Mouse (Mus musculus): Measurements from ENCODE around the gene Ceacam16. TPM values are rescaled to one million over a fixed set of nuclear protein-coding genes. Genes with fewer than 3 reads are reported as not detected.

Gene Ceacam16
- polyA plus RNA-seq, 2 experiments, result 0.04 TPM; not detected in 1

GRCm38 (mm10) chr7:19813161-19813560, 47.9 kb downstream of the Ceacam16 start:
- Histone ChIP-seq H3K9me3 (ENCODE audit: control insufficient read depth, low read length) (no peaks in the 10 kb centered on the region), H3K4me3 (ENCODE audit: insufficient read depth in 1 of 2, low read depth in 2 of 2, low read length in 2 of 2) (no peak overlapping the region), H3K4me1 (replicated peaks; ENCODE audit: control insufficient read depth in 2 of 2, insufficient read depth in 2 of 2, low read length in 1 of 2) (peaks cover 0 to 11% of the 10 kb centered on the region in 2 experiments; a peak in 3 of 4 replicates), H3K36me3 (replicated peaks; ENCODE audit: control insufficient read depth, insufficient read depth, low read depth) (no peaks in the 10 kb centered on the region), H3K27me3 (ENCODE audit: control insufficient read depth, insufficient read depth, low read length) (no peaks in the 10 kb centered on the region; the same call in 1 of the 2 replicates), H3K9ac (replicated peaks) (no peak overlapping the region), H3K4me2 (ENCODE audit: low read depth) (no peak overlapping the region), H3K27ac (no peak overlapping the region)
- 55% methylated on average over 4 of the region's 4 CpGs for WGBS (ENCODE audit: insufficient replicate concordance)
- no peak for ATAC-seq (ENCODE audit: insufficient read depth)
- no peak for DNase-seq (ENCODE audit: low read depth in 3 of 3, low spot score in 3 of 3)
- TF ChIP-seq CTCF (IDR thresholded peaks at IDR 0.05; ENCODE audit: low read depth) (no peak), EP300 (IDR thresholded peaks at IDR 0.05; ENCODE audit: low read depth) (no peak)

- no peak overlapping the region for H3K27ac ChIP-seq
- ATAC-seq (ENCODE audit: insufficient read depth) (no peak), DNase-seq (ENCODE audit: low read depth in 3 of 3, low spot score in 3 of 3) (no peak)
- no peak for TF ChIP-seq CTCF (IDR thresholded peaks at IDR 0.05; ENCODE audit: low read depth)
- TF ChIP-seq EP300 (IDR thresholded peaks at IDR 0.05; ENCODE audit: low read depth), result no peak
- H3K4me1 ChIP-seq (replicated peaks; ENCODE audit: control insufficient read depth in 2 of 2, insufficient read depth in 2 of 2, low read length in 1 of 2), result peaks cover 0 to 6% of the 10 kb centered on the region in 2 experiments; a peak in 3 of 4 replicates
- H3K4me2 ChIP-seq (ENCODE audit: low read depth), result no peak overlapping the region
- no peaks in the 10 kb centered on the region; the same call in 1 of the 2 replicates for H3K27me3 ChIP-seq (ENCODE audit: control insufficient read depth, insufficient read depth, low read length)
- H3K9ac ChIP-seq (replicated peaks), result no peak overlapping the region
- 19% methylated on average over 22 of the region's 22 CpGs for WGBS (ENCODE audit: insufficient replicate concordance)
- no peak overlapping the region for H3K4me3 ChIP-seq (ENCODE audit: insufficient read depth in 1 of 2, low read depth in 2 of 2, low read length in 2 of 2)
- no peaks in the 10 kb centered on the region for H3K9me3 ChIP-seq (ENCODE audit: control insufficient read depth, low read length)
- no peaks in the 10 kb centered on the region for H3K36me3 ChIP-seq (replicated peaks; ENCODE audit: control insufficient read depth, insufficient read depth, low read depth)
Measured at GRCm38 (mm10) chr7:19811114-19811513, 50.0 kb downstream of the Ceacam16 start.

GRCm38 (mm10) chr7:19809369-19809768, 51.7 kb downstream of the Ceacam16 start:
- Histone ChIP-seq H3K9me3 (ENCODE audit: control insufficient read depth, low read length) (no peaks in the 10 kb centered on the region), H3K36me3 (replicated peaks; ENCODE audit: control insufficient read depth, insufficient read depth, low read depth) (no peaks in the 10 kb centered on the region), H3K9ac (replicated peaks) (no peak overlapping the region), H3K27ac (no peak overlapping the region), H3K27me3 (ENCODE audit: control insufficient read depth, insufficient read depth, low read length) (no peaks in the 10 kb centered on the region), H3K4me1 (replicated peaks; ENCODE audit: control insufficient read depth in 2 of 2, insufficient read depth in 2 of 2, low read length in 1 of 2) (peaks cover 0 to 2% of the 10 kb centered on the region in 2 experiments; a peak in 1 of 4 replicates), H3K4me2 (ENCODE audit: low read depth) (peak overlapping the region; percentile 11; the same call in 1 of the 2 replicates), H3K4me3 (ENCODE audit: insufficient read depth in 1 of 2, low read depth in 2 of 2, low read length in 2 of 2) (no peak overlapping the region)
- no peak for ATAC-seq (ENCODE audit: insufficient read depth)
- WGBS (ENCODE audit: insufficient replicate concordance), result 33% methylated on average over 27 of the region's 27 CpGs
- TF ChIP-seq CTCF (IDR thresholded peaks at IDR 0.05; ENCODE audit: low read depth) (no peak), EP300 (IDR thresholded peaks at IDR 0.05; ENCODE audit: low read depth) (no peak)
- DNase-seq (ENCODE audit: low read depth in 3 of 3, low spot score in 3 of 3), result no peak

GRCm38 (mm10) chr7:19806356-19806969, 54.6 kb downstream of the Ceacam16 start:
- TF ChIP-seq EP300 (IDR thresholded peaks at IDR 0.05; ENCODE audit: low read depth) (no peak), CTCF (IDR thresholded peaks at IDR 0.05; ENCODE audit: low read depth) (no peak)
- H3K4me1 ChIP-seq (replicated peaks; ENCODE audit: control insufficient read depth in 2 of 2, insufficient read depth in 2 of 2, low read length in 1 of 2), result no peaks in the 10 kb centered on the region
- H3K27ac ChIP-seq, result no peak overlapping the region
- H3K9ac ChIP-seq (replicated peaks), result no peak overlapping the region
- WGBS (ENCODE audit: insufficient replicate concordance), result 73% methylated on average over 8 of the region's 8 CpGs
- H3K4me2 ChIP-seq (ENCODE audit: low read depth), result no peak overlapping the region
- H3K4me3 ChIP-seq (ENCODE audit: insufficient read depth in 1 of 2, low read depth in 2 of 2, low read length in 2 of 2), result no peak overlapping the region
- ATAC-seq (ENCODE audit: insufficient read depth), result no peak
- no peaks in the 10 kb centered on the region for H3K36me3 ChIP-seq (replicated peaks; ENCODE audit: control insufficient read depth, insufficient read depth, low read depth)
- no peaks in the 10 kb centered on the region for H3K9me3 ChIP-seq (ENCODE audit: control insufficient read depth, low read length)
- no peak for DNase-seq (ENCODE audit: low read depth in 3 of 3, low spot score in 3 of 3)
- H3K27me3 ChIP-seq (ENCODE audit: control insufficient read depth, insufficient read depth, low read length), result no peaks in the 10 kb centered on the region

DNA sequence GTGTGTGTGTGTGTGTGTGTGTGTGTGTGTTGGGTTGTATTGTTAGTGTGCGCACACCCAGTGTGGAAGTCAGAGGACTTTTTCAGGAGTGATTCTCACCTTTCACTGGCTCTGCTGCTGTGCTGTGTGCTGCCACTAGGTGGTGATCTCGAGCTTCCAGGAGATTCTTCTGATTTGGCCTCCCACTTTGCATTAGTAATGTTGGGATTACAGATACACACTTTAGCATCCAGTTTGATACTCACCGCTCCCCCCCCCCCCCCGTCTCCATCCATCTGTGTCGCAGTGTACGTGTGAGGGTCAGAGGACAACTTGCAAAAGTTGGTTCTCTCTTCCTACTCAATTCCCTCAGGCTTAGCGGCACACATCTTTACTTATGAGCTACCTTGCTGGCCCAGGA, 58.1 kb downstream of the Ceacam16 start:
- no peak overlapping the region for H3K4me3 ChIP-seq (ENCODE audit: insufficient read depth in 1 of 2, low read depth in 2 of 2, low read length in 2 of 2)
- TF ChIP-seq EP300 (IDR thresholded peaks at IDR 0.05; ENCODE audit: low read depth), result no peak
- TF ChIP-seq CTCF (IDR thresholded peaks at IDR 0.05; ENCODE audit: low read depth), result peak; percentile 88
- ATAC-seq (ENCODE audit: insufficient read depth) (no peak), DNase-seq (ENCODE audit: low read depth in 3 of 3, low spot score in 3 of 3) (no peak)
- H3K9me3 ChIP-seq (ENCODE audit: control insufficient read depth, low read length), result no peaks in the 10 kb centered on the region
- H3K36me3 ChIP-seq (replicated peaks; ENCODE audit: control insufficient read depth, insufficient read depth, low read depth), result no peaks in the 10 kb centered on the region
- no peaks in the 10 kb centered on the region for H3K27me3 ChIP-seq (ENCODE audit: control insufficient read depth, insufficient read depth, low read length)
- 16% methylated on average over 7 of the region's 7 CpGs for WGBS (ENCODE audit: insufficient replicate concordance)
- H3K27ac ChIP-seq, result no peak overlapping the region
- H3K4me1 ChIP-seq (replicated peaks; ENCODE audit: control insufficient read depth in 2 of 2, insufficient read depth in 2 of 2, low read length in 1 of 2), result no peaks in the 10 kb centered on the region
- H3K4me2 ChIP-seq (ENCODE audit: low read depth), result no peak overlapping the region
- H3K9ac ChIP-seq (replicated peaks), result no peak overlapping the region

Other genes starting within 250 kb of the Ceacam16 start
- gene Relb, start 231.9 kb downstream of the Ceacam16 start, polyA plus RNA-seq (2012; rRNA removed), result 1.0 and 1.1 TPM in 2 replicates
- 0.89 and 1.2 TPM in 2 replicates for gene Relb, start 231.9 kb downstream of the Ceacam16 start, polyA plus RNA-seq (2014; fragmentation: Nextera tagmentation; extraction: Ambion mirVana)
- gene Clptm1, start 196.3 kb downstream of the Ceacam16 start, polyA plus RNA-seq (2012; rRNA removed), result 20.6 and 20.9 TPM in 2 replicates
- 44.4 and 50.4 TPM in 2 replicates for gene Clptm1, start 196.3 kb downstream of the Ceacam16 start, polyA plus RNA-seq (2014; fragmentation: Nextera tagmentation; extraction: Ambion mirVana)
- gene Apoc2, start 183.4 kb downstream of the Ceacam16 start, polyA plus RNA-seq (2012; rRNA removed), result 494 and 507 TPM in 2 replicates
- gene Apoc2, start 183.4 kb downstream of the Ceacam16 start, polyA plus RNA-seq (2014; fragmentation: Nextera tagmentation; extraction: Ambion mirVana), result 990 and 1,023 TPM in 2 replicates
- gene Gm44805, start 179.9 kb downstream of the Ceacam16 start, polyA plus RNA-seq (2012; rRNA removed), result 3.3 and 5.1 TPM in 2 replicates
- 29.0 and 48.5 TPM in 2 replicates for gene Gm44805, start 179.9 kb downstream of the Ceacam16 start, polyA plus RNA-seq (2014; fragmentation: Nextera tagmentation; extraction: Ambion mirVana)
- gene Apoc4, start 179.8 kb downstream of the Ceacam16 start, polyA plus RNA-seq (2012; rRNA removed), result 90.9 and 154 TPM in 2 replicates
- 181 and 200 TPM in 2 replicates for gene Apoc4, start 179.8 kb downstream of the Ceacam16 start, polyA plus RNA-seq (2014; fragmentation: Nextera tagmentation; extraction: Ambion mirVana)
- 203 and 204 TPM in 2 replicates for gene Apoc1, start 168.6 kb downstream of the Ceacam16 start, polyA plus RNA-seq (2012; rRNA removed)
- gene Apoc1, start 168.6 kb downstream of the Ceacam16 start, polyA plus RNA-seq (2014; fragmentation: Nextera tagmentation; extraction: Ambion mirVana), result 390 TPM in 2 replicates
- gene Apoe, start 162.1 kb downstream of the Ceacam16 start, polyA plus RNA-seq (2012; rRNA removed), result 1,802 and 2,400 TPM in 2 replicates
- 1,630 and 1,854 TPM in 2 replicates for gene Apoe, start 162.1 kb downstream of the Ceacam16 start, polyA plus RNA-seq (2014; fragmentation: Nextera tagmentation; extraction: Ambion mirVana)
- gene Tomm40, start 145.9 kb downstream of the Ceacam16 start, polyA plus RNA-seq (2012; rRNA removed), result 53.7 and 57.3 TPM in 2 replicates
- 58.2 and 75.8 TPM in 2 replicates for gene Tomm40, start 145.9 kb downstream of the Ceacam16 start, polyA plus RNA-seq (2014; fragmentation: Nextera tagmentation; extraction: Ambion mirVana)
- 7.8 and 8.9 TPM in 2 replicates for gene Nectin2, start 110.8 kb downstream of the Ceacam16 start, polyA plus RNA-seq (2012; rRNA removed)
- gene Nectin2, start 110.8 kb downstream of the Ceacam16 start, polyA plus RNA-seq (2014; fragmentation: Nextera tagmentation; extraction: Ambion mirVana), result 10.2 and 10.3 TPM in 2 replicates
- 6.3 and 7.6 TPM in 2 replicates for gene Bcam, start 90.3 kb downstream of the Ceacam16 start, polyA plus RNA-seq (2012; rRNA removed)
- gene Bcam, start 90.3 kb downstream of the Ceacam16 start, polyA plus RNA-seq (2014; fragmentation: Nextera tagmentation; extraction: Ambion mirVana), result 4.9 and 6.6 TPM in 2 replicates
- 0.95 and 1.2 TPM in 2 replicates for gene Cblc, start 64.5 kb downstream of the Ceacam16 start, polyA plus RNA-seq (2012; rRNA removed)
- gene Cblc, start 64.5 kb downstream of the Ceacam16 start, polyA plus RNA-seq (2014; fragmentation: Nextera tagmentation; extraction: Ambion mirVana), result 1.1 and 1.3 TPM in 2 replicates
- 2.7 and 3.1 TPM in 2 replicates for gene Bcl3, start 38.5 kb downstream of the Ceacam16 start, polyA plus RNA-seq (2012; rRNA removed)
- gene Bcl3, start 38.5 kb downstream of the Ceacam16 start, polyA plus RNA-seq (2014; fragmentation: Nextera tagmentation; extraction: Ambion mirVana), result 3.5 and 3.8 TPM in 2 replicates
- gene Gm19345, start 9.3 kb downstream of the Ceacam16 start, polyA plus RNA-seq (2012; rRNA removed), result not detected in 2 replicates
- not detected in 2 replicates for gene Gm19345, start 9.3 kb downstream of the Ceacam16 start, polyA plus RNA-seq (2014; fragmentation: Nextera tagmentation; extraction: Ambion mirVana)
- gene Ceacam19, start 26.7 kb upstream of the Ceacam16 start, polyA plus RNA-seq (2012; rRNA removed), result 0.01 TPM in 1 of 2 replicates, not detected in the other
- not detected in 2 replicates for gene Ceacam19, start 26.7 kb upstream of the Ceacam16 start, polyA plus RNA-seq (2014; fragmentation: Nextera tagmentation; extraction: Ambion mirVana)
- 2.3 and 2.6 TPM in 2 replicates for gene Pvr, start 59.9 kb upstream of the Ceacam16 start, polyA plus RNA-seq (2012; rRNA removed)
- gene Pvr, start 59.9 kb upstream of the Ceacam16 start, polyA plus RNA-seq (2014; fragmentation: Nextera tagmentation; extraction: Ambion mirVana), result 0.95 and 1.8 TPM in 2 replicates
- 0.15 and 0.24 TPM in 2 replicates for gene Igsf23, start 89.5 kb upstream of the Ceacam16 start, polyA plus RNA-seq (2012; rRNA removed)
- gene Igsf23, start 89.5 kb upstream of the Ceacam16 start, polyA plus RNA-seq (2014; fragmentation: Nextera tagmentation; extraction: Ambion mirVana), result 0.11 TPM in 1 of 2 replicates, not detected in the other
- not detected in 2 replicates for gene Ceacam20, start 104.1 kb upstream of the Ceacam16 start, polyA plus RNA-seq (2012; rRNA removed)
- gene Ceacam20, start 104.1 kb upstream of the Ceacam16 start, polyA plus RNA-seq (2014; fragmentation: Nextera tagmentation; extraction: Ambion mirVana), result not detected in 2 replicates
- not detected in 2 replicates for gene Nlrp9b, start 130.2 kb upstream of the Ceacam16 start, polyA plus RNA-seq (2012; rRNA removed)
- not detected in 2 replicates for gene Nlrp9b, start 130.2 kb upstream of the Ceacam16 start, polyA plus RNA-seq (2014; fragmentation: Nextera tagmentation; extraction: Ambion mirVana)
- not detected in 2 replicates for gene Vmn1r91, start 238.4 kb upstream of the Ceacam16 start, polyA plus RNA-seq (2012; rRNA removed)
- gene Vmn1r91, start 238.4 kb upstream of the Ceacam16 start, polyA plus RNA-seq (2014; fragmentation: Nextera tagmentation; extraction: Ambion mirVana), result not detected in 2 replicates